Mouse (Mus musculus): Measurements from ENCODE around the gene Gm14226.

- no peak for TF ChIP-seq CTCF (IDR thresholded peaks at IDR 0.05)
- no peak for TF ChIP-seq POLR2A (IDR thresholded peaks at IDR 0.05; ENCODE audit: insufficient read depth, low read depth, low read length)
- no peak for TF ChIP-seq EP300 (IDR thresholded peaks at IDR 0.05; ENCODE audit: insufficient read depth, low read depth, low read length)
Observed at GRCm38 (mm10) chr2:155032938-155033710, 15.1 kb downstream of the Gm14226 start.

All from heart, adult 2 months (tissue).